Mouse (Mus musculus) heart, postnatal 4 days (tissue): ENCODE data around the gene A030003K21Rik. TPM values are rescaled to one million over a fixed set of nuclear protein-coding genes. Genes with fewer than 3 reads are reported as not detected.
A peak's percentile ranks its signal among the peaks of the same experiment; 100 is the strongest.
"Not testable (repeated sequence)": the region's sequence is repeated elsewhere in the genome, so short reads cannot be mapped to it uniquely, and the experiment has no call there.

Experiments used
- DNase-seq: peaks from one replicate; pipeline ENCODE4 v3.0.0; 2021
- total RNA-seq, 2 experiments: library from RNA; stranded (reverse); gene quantifications; 2 replicates each; pipeline ENCODE4 v1.2.3; 2021

A030003K21Rik gene
- not detected for total RNA-seq

GRCm38 (mm10) chr1:82943295-82943694, at the start of gene A030003K21Rik:
Gene A030003K21Rik (minus strand): TSS chr1:82943388.
- not testable (repeated sequence) for DNase-seq

GRCm38 (mm10) chr1:82992093-82992492, 48.9 kb upstream of the A030003K21Rik start:
- no peak for DNase-seq

DNA sequence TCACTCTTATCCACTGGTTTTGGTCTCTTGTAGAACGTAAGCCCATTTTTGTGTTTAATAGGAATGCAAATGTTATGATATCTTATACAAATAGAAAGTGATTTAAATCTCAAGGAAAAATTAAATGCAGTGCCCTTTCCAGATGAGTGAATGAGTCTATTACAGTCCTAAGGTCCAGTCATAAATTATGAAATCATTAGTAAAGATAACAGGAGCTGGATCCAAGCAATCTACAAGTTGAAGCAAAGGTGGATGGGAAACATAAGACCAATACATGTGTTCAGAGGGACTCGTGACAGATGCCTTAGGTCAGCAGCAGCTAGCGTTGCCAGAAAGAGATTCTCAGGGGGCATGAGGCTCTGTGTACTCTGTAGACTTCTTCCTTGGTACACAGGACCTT, 48.4 kb upstream of the A030003K21Rik start:
- DNase-seq, result no peak

DNA sequence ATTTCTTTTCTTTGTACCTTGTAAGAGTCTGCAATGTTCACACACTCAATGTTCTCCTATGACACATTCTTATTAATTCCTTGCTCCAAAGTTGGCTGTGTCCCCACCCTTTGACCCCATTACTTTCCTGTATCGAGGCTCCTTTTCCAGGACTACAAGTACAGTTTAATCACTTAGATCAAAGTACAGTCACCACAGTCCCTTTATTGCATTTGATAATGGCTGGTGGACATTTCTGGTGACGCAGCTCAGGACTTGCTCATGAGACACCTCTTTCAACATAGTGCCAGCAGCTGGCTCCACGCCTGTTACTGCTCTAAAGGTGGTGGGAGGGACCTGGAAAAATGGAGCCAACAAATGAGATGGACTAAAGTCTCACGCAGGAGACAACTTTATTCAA, 47.9 kb upstream of the A030003K21Rik start:
- no peak for DNase-seq

DNA sequence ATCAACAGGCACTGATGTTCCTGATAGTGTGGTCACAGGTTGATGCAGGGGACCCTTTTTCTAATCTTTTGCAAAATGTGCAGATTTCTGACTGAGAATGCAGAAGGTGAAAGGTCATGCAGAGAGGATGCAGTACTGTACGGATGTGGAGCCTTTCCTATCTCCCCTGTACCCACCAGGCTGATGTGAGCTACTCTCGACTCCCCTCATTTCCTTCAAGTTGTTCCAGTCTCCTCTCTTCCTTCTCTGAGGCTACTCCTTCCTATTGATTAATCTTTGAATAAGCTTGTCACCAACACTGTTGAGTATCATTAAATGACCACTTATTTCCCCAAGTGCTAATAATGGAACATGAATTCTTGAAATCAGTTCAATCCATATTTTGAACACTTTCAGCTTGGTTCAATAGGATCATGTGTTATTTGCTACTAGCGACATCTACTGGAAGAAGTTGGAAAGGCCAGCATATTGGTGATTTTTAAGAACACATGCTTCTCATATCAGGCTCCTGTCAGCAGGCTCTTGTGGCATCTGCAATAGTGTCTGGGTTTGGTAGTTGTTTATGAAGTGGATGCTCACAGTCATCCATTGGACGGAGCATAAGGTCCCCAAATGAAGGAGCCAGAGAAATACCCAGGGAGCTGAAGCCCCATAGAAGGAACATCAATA, 44.5 kb upstream of the A030003K21Rik start:
- DNase-seq, result peak; percentile 62

DNA sequence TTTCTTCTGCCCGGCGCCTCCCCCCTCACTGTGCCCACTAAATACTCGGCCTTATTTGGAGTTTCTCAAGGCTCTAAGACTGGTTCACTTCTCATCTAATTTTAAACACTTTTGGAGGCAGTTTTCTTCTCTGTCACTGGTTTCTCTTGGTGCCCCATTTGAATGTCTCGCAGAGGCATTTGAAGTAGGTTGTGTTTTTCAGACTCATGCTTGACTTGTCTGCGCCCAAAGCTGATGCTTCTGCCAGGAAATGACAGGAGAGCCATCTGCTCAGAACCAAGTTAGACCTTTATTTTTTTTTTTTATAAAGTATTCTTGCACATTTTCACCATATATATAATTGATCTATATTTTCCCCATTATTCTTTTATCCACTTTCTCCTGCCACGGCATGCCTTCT, 43.5 kb upstream of the A030003K21Rik start:
- no peak for DNase-seq

DNA sequence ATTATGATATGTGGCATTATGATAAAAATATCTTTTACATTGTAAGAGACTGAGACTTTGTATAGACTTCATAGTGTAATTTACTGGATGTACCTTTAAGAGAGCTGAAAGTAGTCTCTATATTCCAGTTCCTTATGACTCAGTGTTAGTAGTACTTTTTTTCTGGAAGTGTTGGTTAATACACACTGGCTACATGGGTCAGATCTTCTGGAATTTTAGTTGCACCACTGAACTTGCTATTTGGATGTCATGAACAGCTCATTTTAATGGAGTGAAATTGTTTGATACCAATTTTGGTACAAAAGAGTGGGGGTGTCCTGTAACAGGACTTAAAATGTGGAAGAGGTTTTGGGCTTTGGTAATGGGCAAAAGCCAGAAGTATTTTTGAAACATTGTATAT, 34.7 kb upstream of the A030003K21Rik start:
- no peak for DNase-seq

DNA sequence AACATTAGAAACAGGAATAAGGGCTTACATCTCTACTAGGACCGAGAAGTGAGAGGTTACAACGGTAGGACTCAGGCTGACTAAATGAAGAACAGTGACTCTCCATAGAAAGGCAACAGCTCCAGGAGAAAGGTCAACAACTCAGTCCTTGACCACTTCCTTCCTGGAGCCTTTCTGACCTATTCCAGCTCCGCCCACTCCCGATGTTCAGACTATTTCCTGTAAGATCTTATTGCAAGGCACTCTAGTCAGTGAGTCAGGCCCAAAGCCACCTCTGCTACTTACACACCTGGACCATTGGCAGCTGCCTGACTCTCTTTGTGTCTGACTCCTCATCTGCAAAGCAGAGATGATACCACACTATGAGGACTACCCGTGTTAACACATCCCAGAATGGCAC, 32.6 kb upstream of the A030003K21Rik start:
- no peak for DNase-seq

DNA sequence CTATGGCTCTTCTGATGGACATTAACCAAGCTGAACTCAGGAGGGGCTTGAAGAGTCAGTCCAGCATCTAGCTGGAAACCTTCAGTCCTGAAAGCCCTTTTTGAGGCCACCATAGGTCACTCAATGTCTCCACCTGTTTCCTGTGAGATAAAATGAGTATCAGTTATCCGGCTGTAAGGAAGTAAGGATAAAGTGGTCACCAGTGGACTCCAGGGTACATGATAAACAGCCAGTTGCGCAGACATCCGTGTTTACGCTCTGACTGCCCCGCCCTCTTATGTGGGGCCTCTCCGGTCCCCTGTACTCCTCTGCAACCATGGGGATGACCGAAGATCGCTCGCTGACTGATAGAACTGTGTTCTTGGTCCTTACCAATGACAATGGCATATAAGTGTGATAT, 31.2 kb upstream of the A030003K21Rik start:
- DNase-seq, result no peak

DNA sequence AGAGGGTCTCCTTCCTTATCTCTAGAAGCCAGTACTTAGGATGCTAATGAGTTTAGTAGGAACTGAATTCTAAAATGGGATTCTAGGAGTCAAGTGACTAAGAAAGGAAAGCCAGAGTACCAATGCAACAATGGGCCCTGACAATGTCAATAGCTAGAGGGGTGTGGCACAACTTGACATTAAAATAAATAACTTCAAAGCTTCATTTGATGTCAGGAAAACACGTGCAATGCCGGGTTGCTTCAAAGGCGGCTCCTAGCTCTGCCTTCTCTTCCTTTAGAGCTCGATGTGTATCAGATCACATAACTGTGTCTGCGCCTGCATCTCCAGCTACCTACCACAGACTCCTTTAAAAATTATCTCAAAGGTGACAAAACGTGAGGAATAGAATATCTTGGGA, 30.7 kb upstream of the A030003K21Rik start:
- no peak for DNase-seq

GRCm38 (mm10) chr1:82973244-82973643, 30.1 kb upstream of the A030003K21Rik start:
- DNase-seq, result no peak

DNA sequence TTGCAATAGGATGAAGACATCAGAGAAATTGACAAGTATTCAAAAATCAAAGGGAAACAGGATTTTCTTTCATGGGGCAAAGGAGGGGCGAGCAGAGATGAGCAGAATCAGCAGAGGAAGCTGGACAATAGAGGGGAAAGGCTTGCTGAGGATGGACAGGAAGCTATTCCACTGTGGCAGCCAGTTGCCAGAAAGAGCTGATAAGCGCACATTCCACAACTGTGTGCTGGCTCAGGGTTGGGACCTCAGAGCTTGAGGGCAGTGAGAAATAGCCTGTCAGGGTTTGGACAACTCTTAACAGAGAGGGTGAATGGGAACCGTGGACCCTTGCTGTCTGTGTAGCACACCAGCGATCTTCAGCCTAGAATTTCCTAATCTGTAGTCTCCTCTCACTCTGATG, 28.9 kb upstream of the A030003K21Rik start:
- DNase-seq, result peak; percentile 54

GRCm38 (mm10) chr1:82966413-82966812, 23.2 kb upstream of the A030003K21Rik start:
- DNase-seq, result no peak

DNA sequence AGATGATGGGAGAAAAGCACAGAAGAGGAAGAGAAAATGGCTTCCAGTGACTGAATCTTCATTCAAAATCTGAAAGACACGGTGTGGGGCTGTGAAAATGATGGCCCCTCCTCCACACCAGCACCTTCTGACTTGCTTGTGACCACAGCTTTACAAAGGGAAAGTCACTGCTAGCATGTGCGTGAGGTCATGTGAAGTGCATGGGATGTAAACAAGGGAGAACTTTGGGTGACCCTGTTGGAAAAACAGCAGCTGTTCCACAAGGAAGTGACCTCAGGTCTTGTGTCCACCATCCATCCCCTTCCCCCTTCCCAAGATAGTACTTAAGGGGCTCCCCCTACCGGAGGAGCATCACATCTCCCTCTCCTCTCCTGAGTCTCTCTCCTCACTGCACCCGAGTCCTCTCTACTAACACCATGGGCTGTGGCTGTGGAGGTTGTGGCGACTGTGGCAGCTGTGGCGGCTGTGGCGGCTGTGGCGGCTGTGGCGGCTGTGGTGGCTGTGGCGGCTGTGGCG, 16.7 kb upstream of the A030003K21Rik start, which contains the start of gene Gm47955:
Gm47955 (plus strand) TSS at position 417 of the 516 bp plus-strand sequence.
- no peak for DNase-seq

GRCm38 (mm10) chr1:82955913-82956312, 12.7 kb upstream of the A030003K21Rik start, which contains the start of gene Gm7544:
Gene Gm7544 (minus strand): TSS chr1:82956013.
- DNase-seq, result not testable (repeated sequence)

- no peak for DNase-seq
Observed at GRCm38 (mm10) chr1:82948601-82949000, 5.4 kb upstream of the A030003K21Rik start.

GRCm38 (mm10) chr1:82946029-82946428, 2.8 kb upstream of the A030003K21Rik start:
- DNase-seq, result not testable (repeated sequence)

- DNase-seq, result not testable (repeated sequence)
Observed at GRCm38 (mm10) chr1:82942505-82942904, 683 bp downstream of the A030003K21Rik start.

- DNase-seq, result no peak
Observed at GRCm38 (mm10) chr1:82938666-82939065, 4.5 kb downstream of the A030003K21Rik start.

GRCm38 (mm10) chr1:82931326-82931725, 11.9 kb downstream of the A030003K21Rik start, which contains the start of gene Gm6217:
Gene Gm6217 (minus strand): TSS chr1:82931399.
- DNase-seq, result not testable (repeated sequence)

DNA sequence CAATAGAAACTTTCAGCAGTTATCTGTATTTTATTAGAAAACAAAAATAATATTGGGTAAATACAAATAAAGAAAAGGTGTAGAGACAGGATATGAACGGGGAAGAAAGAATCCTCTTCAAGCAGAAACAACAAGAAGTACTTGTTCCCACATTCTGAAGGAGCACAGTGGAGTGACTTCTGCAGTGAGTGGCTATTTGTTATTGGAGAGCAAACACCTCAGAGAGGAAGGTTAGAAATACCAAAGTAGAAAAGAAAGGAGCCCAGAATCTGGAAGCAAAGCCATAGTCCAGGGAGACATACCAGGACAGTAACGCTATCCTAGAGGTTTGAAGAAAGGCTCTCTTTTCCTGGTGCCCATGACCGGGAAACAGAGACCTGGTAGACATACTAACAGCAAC, 12.6 kb downstream of the A030003K21Rik start:
- DNase-seq, result not testable (repeated sequence)

DNA sequence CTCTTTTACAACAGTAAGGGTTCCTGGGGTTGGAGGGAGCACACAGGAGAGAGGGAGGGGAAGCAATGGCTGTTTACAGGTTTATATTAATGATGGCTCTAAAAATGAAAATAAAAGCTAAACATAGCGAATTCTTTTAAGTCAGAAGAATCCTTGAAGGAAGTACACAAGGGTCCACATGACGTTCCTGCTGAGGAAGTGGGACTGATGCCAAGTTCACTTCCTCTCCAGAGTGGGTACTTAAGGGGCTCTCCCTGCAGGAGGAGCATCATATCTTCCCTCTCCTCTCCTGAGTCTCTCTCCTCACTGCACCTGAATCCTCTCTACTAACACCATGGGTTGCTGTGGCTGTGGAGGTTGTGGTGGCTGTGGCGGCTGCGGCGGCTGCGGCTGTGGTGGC, 18.5 kb downstream of the A030003K21Rik start, which contains the start of gene A030014E15Rik:
A030014E15Rik (plus strand) TSS at position 268 of the 400 bp plus-strand sequence.
- no peak for DNase-seq

DNA sequence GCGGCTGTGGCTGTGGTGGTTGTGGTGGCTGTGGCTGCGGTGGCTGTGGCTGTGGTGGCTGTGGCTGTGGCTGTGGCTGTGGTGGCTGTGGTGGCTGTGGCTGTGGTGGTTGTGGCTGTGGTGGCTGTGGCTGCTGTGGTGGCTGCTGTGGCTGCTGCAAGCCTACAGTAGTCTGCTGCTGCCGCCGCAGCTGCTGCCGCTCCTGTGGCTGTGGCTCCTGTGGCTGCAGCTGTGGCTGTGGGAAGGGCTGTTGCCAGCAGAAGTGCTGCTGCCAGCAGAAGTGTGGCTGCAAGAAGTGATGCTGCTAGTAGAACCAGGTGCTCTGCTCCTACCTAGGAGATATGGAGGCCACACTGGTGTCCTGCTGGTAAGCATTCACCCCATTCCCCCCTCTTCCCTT, 29.8 kb downstream of the A030003K21Rik start:
- not testable (repeated sequence) for DNase-seq

GRCm38 (mm10) chr1:82913025-82913424, 30.2 kb downstream of the A030003K21Rik start, which contains the start of gene A030005L19Rik:
Gene A030005L19Rik (plus strand): TSS chr1:82913325.
- DNase-seq, result no peak
